Mouse (Mus musculus) liver, embryonic 12.5 days (tissue): ENCODE measurements around the gene Mars. TPM values are rescaled to one million over a fixed set of nuclear protein-coding genes. Genes with fewer than 3 reads are reported as not detected.

Source experiments
- ATAC-seq: fragments of 200-750 bp; cut with Nextera tagmentation; 2 replicates; pipeline ENCODE4 v1.8.0; 2017; ENCODE audit warnings: moderate number of reproducible peaks, mild to moderate bottlenecking, moderate library complexity
- H3K27ac ChIP-seq: fragments of 300-500 bp; sonication (generic); 2 replicates; pipeline ENCODE4 v1.5.1; 2016; ENCODE audit warnings: mild to moderate bottlenecking
- H3K27me3 ChIP-seq: fragments of 300-500 bp; sonication (generic); replicated peaks from 2 replicates; pipeline ENCODE4 v1.6.1; 2016; ENCODE audit warnings: mild to moderate bottlenecking, moderate library complexity
- H3K36me3 ChIP-seq: fragments of 300-500 bp; sonication (generic); 2 replicates; pipeline ENCODE4 v1.6.1; 2016; ENCODE audit warnings: mild to moderate bottlenecking, moderate library complexity
- H3K4me1 ChIP-seq: fragments of 300-500 bp; sonication (generic); 2 replicates; pipeline ENCODE4 v1.6.1; 2016
- H3K4me2 ChIP-seq: fragments of 300-500 bp; sonication (generic); 2 replicates; pipeline ENCODE4 v1.6.1; 2016; ENCODE audit warnings: mild to moderate bottlenecking, moderate library complexity
- H3K4me3 ChIP-seq: fragments of 300-500 bp; sonication (generic); 2 replicates; pipeline ENCODE4 v1.5.1; 2016; ENCODE audit warnings: mild to moderate bottlenecking, moderate library complexity
- H3K9ac ChIP-seq: fragments of 300-500 bp; sonication (generic); 2 replicates; pipeline ENCODE4 v1.6.1; 2016; ENCODE audit warnings: mild to moderate bottlenecking, moderate library complexity
- H3K9me3 ChIP-seq: fragments of 300-500 bp; sonication (generic); replicated peaks from 2 replicates; pipeline ENCODE4 v1.6.1; 2016; ENCODE audit warnings: mild to moderate bottlenecking, moderate library complexity
- WGBS: fragments of 180-500 bp; shearing (Covaris S2); methylation state at CpG from one replicate; pipeline ENCODE4 v1.1.7; 2016; ENCODE audit not compliant: insufficient replicate concordance; 5-methylcytosine and 5-hydroxymethylcytosine counted together
- polyA plus RNA-seq: library from polyadenylated mRNA; unstranded; fragments of >200 nt; fragmentation: Nextera tagmentation; extraction: Ambion mirVana; gene quantifications from 2 replicates; pipeline ENCODE4 v1.2.1, GENCODE M21; 2016

Mars gene
- polyA plus RNA-seq, 1 experiment from 2014 or later, result 193 TPM

- peaks cover 23% of the 10 kb centered on the region for H3K4me1 ChIP-seq
- no peak for ATAC-seq
- WGBS, result 65% methylated on average over 3 of the region's 3 CpGs
Observed at GRCm38 (mm10) chr10:127346173-127346572, 34.6 kb upstream of the Mars start.

GRCm38 (mm10) chr10:127343029-127343428 is 31.4 kb upstream of the Mars start:
- Histone ChIP-seq H3K36me3 (no peaks in the 10 kb centered on the region), H3K27me3 (peaks cover 57% of the 10 kb centered on the region), H3K9ac (no peak overlapping the region), H3K4me3 (no peak overlapping the region), H3K9me3 (no peaks in the 10 kb centered on the region), H3K27ac (no peak overlapping the region), H3K4me2 (no peak overlapping the region), H3K4me1 (peaks cover 40% of the 10 kb centered on the region)
- WGBS, result 35% methylated on average over 3 of the region's 3 CpGs
- ATAC-seq, result no peak

More at GRCm38 (mm10) chr10:127346173-127346572, 34.6 kb upstream of the Mars start:
- H3K36me3 ChIP-seq, result no peaks in the 10 kb centered on the region
- no peak overlapping the region for H3K4me2 ChIP-seq
- H3K4me3 ChIP-seq, result no peak overlapping the region
- H3K9ac ChIP-seq, result no peak overlapping the region
- H3K27ac ChIP-seq, result no peak overlapping the region
- H3K9me3 ChIP-seq, result no peaks in the 10 kb centered on the region
- H3K27me3 ChIP-seq, result peaks cover 31% of the 10 kb centered on the region

GRCm38 (mm10) chr10:127341891-127342639 is 30.5 kb upstream of the Mars start, which contains the start of gene Gli1:
Gene Gli1, minus strand, starts transcription at chr10:127341974.
- peak; percentile 46; the same call in 1 of the 2 replicates for ATAC-seq
- Histone ChIP-seq H3K9ac (no peak within 1 kb of the TSS; the same call in 1 of the 2 replicates), H3K9me3 (no peaks in the 10 kb centered on the region)

GRCm38 (mm10) chr10:127341360-127341690 is 29.7 kb upstream of the Mars start:
- Histone ChIP-seq H3K9me3 (no peaks in the 10 kb centered on the region), H3K9ac (no peak overlapping the region; the same call in 1 of the 2 replicates), H3K27me3 (peaks cover 74% of the 10 kb centered on the region), H3K27ac (no peak overlapping the region), H3K36me3 (no peaks in the 10 kb centered on the region), H3K4me1 (peaks cover 40% of the 10 kb centered on the region), H3K4me2 (peak overlapping the region; percentile 68), H3K4me3 (peak overlapping the region; percentile 46)
- no peak for ATAC-seq
- 3% methylated on average over 9 of the region's 11 CpGs for WGBS

More at GRCm38 (mm10) chr10:127341891-127342639, 30.5 kb upstream of the Mars start, which contains the start of gene Gli1:
- Histone ChIP-seq H3K27ac (no peak within 1 kb of the TSS), H3K4me3 (peak within 1 kb of the TSS; percentile 46), H3K4me2 (peak within 1 kb of the TSS; percentile 68), H3K36me3 (no peaks in the 10 kb centered on the region), H3K4me1 (peaks cover 40% of the 10 kb centered on the region), H3K27me3 (peaks cover 66% of the 10 kb centered on the region)
- 1% methylated on average over 29 of the region's 29 CpGs for WGBS

GRCm38 (mm10) chr10:127340577-127341359 is 29.2 kb upstream of the Mars start:
- H3K4me1 ChIP-seq, result peaks cover 40% of the 10 kb centered on the region
- H3K27me3 ChIP-seq, result peaks cover 79% of the 10 kb centered on the region
- H3K27ac ChIP-seq, result no peak overlapping the region
- H3K9me3 ChIP-seq, result no peaks in the 10 kb centered on the region
- peak overlapping the region; percentile 68 for H3K4me2 ChIP-seq
- peak overlapping the region; percentile 46 for H3K4me3 ChIP-seq
- ATAC-seq, result no peak
- 3% methylated on average over 27 of the region's 27 CpGs for WGBS
- H3K9ac ChIP-seq, result no peak overlapping the region
- H3K36me3 ChIP-seq, result no peaks in the 10 kb centered on the region

GRCm38 (mm10) chr10:127339683-127340576 is 28.3 kb upstream of the Mars start:
- H3K36me3 ChIP-seq, result no peaks in the 10 kb centered on the region
- H3K4me2 ChIP-seq, result peak overlapping the region; percentile 68
- peaks cover 80% of the 10 kb centered on the region for H3K27me3 ChIP-seq
- H3K9ac ChIP-seq, result peak overlapping the region; percentile 33
- H3K4me3 ChIP-seq, result peak overlapping the region; percentile 46
- WGBS, result 2% methylated on average over 42 of the region's 42 CpGs
- H3K4me1 ChIP-seq, result peaks cover 40% of the 10 kb centered on the region
- H3K9me3 ChIP-seq, result no peaks in the 10 kb centered on the region
- no peak for ATAC-seq
- H3K27ac ChIP-seq, result no peak overlapping the region

GRCm38 (mm10) chr10:127338930-127339682 is 27.5 kb upstream of the Mars start:
- 1% methylated on average over 31 of the region's 31 CpGs for WGBS
- peak; percentile 67 for ATAC-seq

GRCm38 (mm10) chr10:127337536-127338099 is 26.0 kb upstream of the Mars start:
- H3K4me2 ChIP-seq, result no peak overlapping the region
- no peak for ATAC-seq
- 56% methylated on average over 6 of the region's 6 CpGs for WGBS
- peaks cover 69% of the 10 kb centered on the region for H3K27me3 ChIP-seq
- H3K36me3 ChIP-seq, result no peaks in the 10 kb centered on the region
- H3K9ac ChIP-seq, result no peak overlapping the region
- no peak overlapping the region for H3K27ac ChIP-seq
- peaks cover 43% of the 10 kb centered on the region for H3K4me1 ChIP-seq
- no peaks in the 10 kb centered on the region for H3K9me3 ChIP-seq
- no peak overlapping the region for H3K4me3 ChIP-seq

More at GRCm38 (mm10) chr10:127338930-127339682, 27.5 kb upstream of the Mars start:
- H3K4me1 ChIP-seq, result peaks cover 40% of the 10 kb centered on the region
- no peak overlapping the region for H3K27ac ChIP-seq
- H3K27me3 ChIP-seq, result peaks cover 80% of the 10 kb centered on the region
- H3K4me2 ChIP-seq, result peak overlapping the region; percentile 68
- H3K36me3 ChIP-seq, result no peaks in the 10 kb centered on the region
- H3K9ac ChIP-seq, result peak overlapping the region; percentile 33; the same call in 1 of the 2 replicates
- peak overlapping the region; percentile 46 for H3K4me3 ChIP-seq
- H3K9me3 ChIP-seq, result no peaks in the 10 kb centered on the region

- ATAC-seq, result no peak
- 51% methylated on average over 5 of the region's 5 CpGs for WGBS
- Histone ChIP-seq H3K27ac (no peak overlapping the region), H3K4me1 (peaks cover 44% of the 10 kb centered on the region), H3K9ac (no peak overlapping the region), H3K4me2 (no peak overlapping the region), H3K36me3 (no peaks in the 10 kb centered on the region), H3K4me3 (no peak overlapping the region), H3K9me3 (no peaks in the 10 kb centered on the region), H3K27me3 (peaks cover 68% of the 10 kb centered on the region)
Observed at GRCm38 (mm10) chr10:127336952-127337351, 25.4 kb upstream of the Mars start.

GRCm38 (mm10) chr10:127335271-127335670 is 23.7 kb upstream of the Mars start:
- Histone ChIP-seq H3K36me3 (no peaks in the 10 kb centered on the region), H3K4me1 (peaks cover 41% of the 10 kb centered on the region), H3K27me3 (peaks cover 58% of the 10 kb centered on the region), H3K4me3 (no peak overlapping the region), H3K9me3 (no peaks in the 10 kb centered on the region), H3K27ac (no peak overlapping the region), H3K4me2 (no peak overlapping the region), H3K9ac (no peak overlapping the region)
- ATAC-seq, result no peak
- 47% methylated on average over 1 of the region's 1 CpGs for WGBS
